Mouse (Mus musculus): ENCODE measurements around the gene Kif5c. TPM values are rescaled to one million over a fixed set of nuclear protein-coding genes. Genes with fewer than 3 reads are reported as not detected.

Gene Kif5c
- polyA plus RNA-seq, 1 experiment = 1.9 TPM

- DNase-seq (ENCODE audit: low read depth) = no peak
Observed at GRCm38 (mm10) chr2:49788051-49788418, 168.9 kb downstream of the Kif5c start.

DNA sequence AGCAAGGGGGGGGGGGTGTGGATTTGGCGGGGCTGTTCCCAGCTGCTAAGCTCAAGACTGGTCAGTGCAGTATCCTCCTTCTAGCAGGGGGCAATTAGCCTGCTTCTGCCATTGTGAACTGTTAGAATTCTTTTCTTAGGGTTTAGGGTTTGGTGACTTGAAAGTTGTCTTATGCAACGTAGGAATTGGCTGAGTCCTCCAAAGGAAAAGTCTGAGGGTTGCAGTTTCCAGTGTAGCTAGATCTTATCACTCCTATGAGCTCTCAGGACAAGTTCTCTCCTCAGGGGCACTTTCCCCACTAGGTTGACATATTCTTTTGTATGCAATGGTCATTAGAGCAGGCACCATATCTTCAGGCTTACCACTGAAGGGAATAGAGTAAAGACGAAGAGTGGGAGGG lies 169.5 kb downstream of the Kif5c start:
- no peak for DNase-seq (ENCODE audit: low read depth)

DNA sequence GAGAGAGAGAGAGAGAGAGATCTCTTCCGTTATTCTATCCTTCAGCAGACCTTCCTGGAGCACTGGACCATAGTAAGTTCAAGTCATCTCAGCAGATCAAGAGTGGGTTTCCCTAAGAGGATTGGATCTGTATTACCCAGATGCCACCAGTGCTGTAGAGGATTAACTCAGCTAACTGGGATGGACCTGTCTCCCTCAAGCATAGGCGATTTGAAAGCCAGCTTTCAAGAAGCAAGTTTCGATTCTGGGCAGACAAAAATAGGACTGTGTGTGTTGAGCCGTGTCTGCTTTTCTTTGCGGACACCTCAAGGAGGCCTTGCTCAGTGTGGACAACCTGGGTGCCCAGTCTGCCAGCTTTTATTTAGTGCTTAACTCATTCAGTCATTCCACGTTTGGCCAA lies 170.0 kb downstream of the Kif5c start:
- no peak for DNase-seq (ENCODE audit: low read depth)

DNA sequence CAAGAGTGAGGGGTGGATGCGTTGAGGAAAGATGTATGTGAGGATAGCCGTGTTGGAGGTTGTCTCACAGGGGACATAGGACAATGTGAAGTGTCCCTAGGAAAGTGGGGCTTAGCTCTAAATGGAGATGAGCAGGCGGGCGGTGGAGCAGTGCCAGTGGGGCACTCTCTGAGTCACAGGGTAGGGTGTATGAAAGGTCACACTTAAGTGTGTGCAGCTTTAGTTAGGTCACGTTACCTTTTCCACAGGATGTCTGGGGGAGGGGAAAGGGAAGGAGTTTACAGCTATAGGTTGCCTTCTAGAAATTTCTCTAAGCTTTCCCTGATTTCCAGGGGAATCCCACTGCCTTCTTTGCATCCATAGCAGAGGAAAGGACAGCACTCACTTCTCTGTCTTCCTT lies 170.4 kb downstream of the Kif5c start:
- DNase-seq (ENCODE audit: low read depth) = no peak

DNA sequence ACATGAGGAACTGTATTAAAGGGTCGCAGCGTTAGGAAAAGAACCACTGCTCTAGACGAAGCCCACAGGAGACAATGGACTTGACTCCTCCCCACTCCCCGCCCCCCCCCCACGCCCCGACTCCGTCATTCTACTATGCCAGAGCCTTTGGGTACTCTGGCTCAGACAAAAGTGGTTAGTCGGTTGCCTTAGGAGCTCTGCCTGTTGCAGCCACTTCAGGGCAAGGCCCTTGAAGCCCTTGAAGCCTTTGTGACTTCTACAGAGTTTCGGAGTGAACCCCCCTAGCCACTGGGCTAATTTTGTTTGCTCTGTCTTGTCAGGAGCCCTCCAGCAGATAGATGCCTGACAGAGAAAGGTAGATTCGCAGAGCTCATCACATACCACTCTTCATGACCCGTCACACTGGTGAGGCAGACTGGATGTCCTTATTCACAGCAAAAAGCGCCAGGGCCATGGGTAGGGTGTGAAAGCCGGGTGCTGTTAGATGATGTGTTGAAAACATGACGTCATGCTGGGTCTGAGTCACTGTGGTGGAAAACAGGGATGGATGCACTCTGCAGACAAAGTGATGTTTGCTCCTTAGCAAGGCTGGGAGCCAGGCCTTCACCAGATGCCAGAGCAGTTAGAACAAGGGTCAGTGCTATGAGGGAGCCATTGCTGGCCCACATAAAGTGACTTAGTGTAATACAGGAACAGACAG lies 178.5 kb downstream of the Kif5c start:
- no peak for DNase-seq (ENCODE audit: low read depth)

DNA sequence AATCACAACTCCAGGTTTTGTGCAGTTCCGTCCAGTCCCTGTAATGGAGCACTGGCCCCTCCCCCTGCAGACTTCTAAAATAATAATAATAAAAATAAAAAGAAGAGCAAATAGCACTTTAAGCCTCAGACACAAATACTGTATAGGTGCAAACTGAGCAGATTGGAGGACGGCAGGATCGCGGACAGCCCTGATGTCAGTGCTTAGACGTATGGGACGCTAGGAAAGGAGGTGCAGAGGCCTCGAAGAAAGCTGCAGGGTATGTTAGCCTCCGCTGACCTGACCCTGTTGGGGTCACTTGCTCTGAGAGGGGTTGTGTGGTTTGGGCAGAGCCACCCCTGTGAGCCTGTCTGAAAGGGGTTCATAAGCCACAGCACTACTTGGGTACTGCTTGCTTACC lies 185.3 kb downstream of the Kif5c start:
- DNase-seq (ENCODE audit: low read depth) = no peak

- no peak for DNase-seq (ENCODE audit: low read depth)
Observed at GRCm38 (mm10) chr2:49805736-49806371, 186.8 kb downstream of the Kif5c start.

GRCm38 (mm10) chr2:49809496-49809895 lies 190.4 kb downstream of the Kif5c start:
- no peak for DNase-seq (ENCODE audit: low read depth)

GRCm38 (mm10) chr2:49811420-49811819 lies 192.3 kb downstream of the Kif5c start:
- DNase-seq (ENCODE audit: low read depth) = no peak

- DNase-seq (ENCODE audit: low read depth) = no peak
Observed at GRCm38 (mm10) chr2:49811871-49812363, 192.8 kb downstream of the Kif5c start.

- DNase-seq (ENCODE audit: low read depth) = no peak
Observed at GRCm38 (mm10) chr2:49813151-49813550, 194.1 kb downstream of the Kif5c start.

GRCm38 (mm10) chr2:49814011-49814410 lies 194.9 kb downstream of the Kif5c start:
- DNase-seq (ENCODE audit: low read depth) = no peak

DNA sequence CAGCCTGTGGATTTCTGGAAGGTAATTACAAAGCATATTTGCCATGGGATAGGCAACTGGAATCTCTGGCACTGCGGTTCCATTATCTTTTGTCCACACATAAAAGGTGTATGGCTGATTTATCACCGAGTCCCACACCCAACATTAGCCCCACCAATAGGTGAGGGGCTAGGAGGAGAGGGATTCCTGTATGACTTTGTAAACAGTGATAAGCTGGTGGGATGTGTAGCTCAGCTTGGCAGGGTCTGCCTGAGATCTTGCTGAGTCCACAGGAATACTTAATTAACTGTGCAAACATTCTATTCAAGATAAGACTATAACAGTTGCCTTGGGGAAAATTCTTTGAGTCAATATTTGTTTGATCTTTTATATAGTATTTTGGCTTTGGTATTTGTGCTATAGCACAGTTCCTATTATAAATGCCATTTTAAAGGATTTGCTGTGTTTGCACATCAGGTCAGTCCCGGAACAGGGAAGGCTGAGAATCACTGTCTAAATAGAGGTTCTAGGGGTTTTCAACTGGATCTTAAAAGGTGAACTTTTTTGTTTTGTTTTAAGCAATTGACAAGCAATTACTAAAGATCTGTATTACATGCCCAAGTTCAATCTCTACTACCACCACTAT lies 196.7 kb downstream of the Kif5c start:
- DNase-seq (ENCODE audit: low read depth) = no peak

DNA sequence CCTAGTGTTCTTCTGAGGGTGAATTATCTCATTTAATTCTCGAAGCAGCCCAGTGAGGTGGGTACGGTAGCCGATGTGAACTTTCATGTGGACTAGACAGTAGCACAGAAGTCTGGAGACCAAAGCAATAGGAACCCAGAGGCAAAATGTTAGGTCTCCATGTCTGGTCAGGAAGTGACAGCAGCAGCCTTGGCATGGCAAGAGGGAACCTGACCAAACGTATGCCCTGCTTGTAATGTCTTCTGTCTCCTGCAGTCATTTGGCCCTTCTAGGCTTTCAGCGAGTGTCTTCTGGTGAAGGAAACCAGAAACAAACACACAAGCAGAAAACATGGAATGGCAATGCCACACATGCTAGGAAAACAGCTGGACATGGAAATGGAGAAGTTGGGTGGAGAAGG lies 197.5 kb downstream of the Kif5c start:
- DNase-seq (ENCODE audit: low read depth) = no peak

DNA sequence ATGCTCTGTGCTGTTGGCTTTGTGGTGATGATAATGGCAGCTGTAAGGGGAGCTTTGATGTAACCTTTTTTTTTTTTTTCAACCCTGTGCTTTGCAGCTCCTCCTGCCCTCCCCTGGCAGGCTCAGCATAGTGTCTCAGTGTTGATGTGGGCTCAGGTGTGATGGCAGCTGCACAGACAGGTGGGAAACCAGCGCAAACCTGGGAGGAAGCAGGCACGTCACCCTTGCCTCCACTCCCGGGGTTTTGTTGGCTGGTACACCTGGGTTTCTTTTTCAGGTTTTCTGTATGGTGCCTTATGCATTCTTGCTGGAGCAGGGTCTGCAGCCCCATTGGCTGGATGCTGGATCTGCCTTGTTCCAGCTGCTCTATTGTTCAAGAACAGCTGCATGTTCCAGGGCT lies 198.1 kb downstream of the Kif5c start:
- no peak for DNase-seq (ENCODE audit: low read depth)

DNA sequence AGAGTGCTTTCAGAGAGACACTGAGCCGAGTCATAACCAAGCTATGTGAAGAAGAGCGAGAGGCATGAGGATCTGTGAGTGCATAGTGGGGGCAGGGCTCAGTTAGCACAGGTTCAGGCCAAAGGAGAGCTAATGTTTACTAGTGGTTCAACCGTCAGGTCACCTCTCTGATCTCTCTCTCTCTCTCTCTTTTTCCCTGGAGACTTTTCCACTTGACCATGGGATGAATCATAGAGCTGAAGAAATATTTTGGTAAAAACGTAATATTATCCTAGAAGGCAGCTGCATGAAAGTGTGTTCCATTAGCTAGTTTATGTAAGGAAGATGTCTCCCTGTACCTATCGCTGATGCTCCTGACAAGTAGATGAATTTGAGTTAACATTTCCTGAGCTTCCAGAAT lies 199.0 kb downstream of the Kif5c start:
- no peak for DNase-seq (ENCODE audit: low read depth)

GRCm38 (mm10) chr2:49822312-49822711 lies 203.2 kb downstream of the Kif5c start:
- DNase-seq (ENCODE audit: low read depth) = no peak

Other genes with a start within 250 kb of the Kif5c start
- gene Epc2, start 167.8 kb upstream of the Kif5c start, polyA plus RNA-seq (2012; rRNA removed) = 8.7 and 9.0 TPM in 2 replicates
- gene Lypd6b, start 168.4 kb downstream of the Kif5c start, polyA plus RNA-seq (2012; rRNA removed) = 0.82 and 1.1 TPM in 2 replicates